Mouse (Mus musculus) layer of hippocampus, postnatal 10 days (tissue): Measurements from ENCODE around the gene Mtnr1b. TPM values are rescaled to one million over a fixed set of nuclear protein-coding genes. Genes with fewer than 3 reads are reported as not detected.
"Not testable (repeated sequence)": the region's sequence is repeated elsewhere in the genome, so short reads cannot be mapped to it uniquely, and the experiment has no call there.

ENCODE experiments used
- DNase-seq, 2 experiments: peaks; one replicate each; pipeline ENCODE4 v3.0.0; 2021; ENCODE audit warnings: low spot score in 2 of 2
- long read RNA-seq: library from polyadenylated mRNA; stranded (forward); transcript quantifications from one replicate; pipeline ENCODE4 v2.0.0, GENCODE M21; 2023
- total RNA-seq, 2 experiments: library from RNA; stranded (reverse); gene quantifications; 2 replicates each; pipeline ENCODE4 v1.2.3; 2021

Mtnr1b gene
- total RNA-seq: not detected
- long read RNA-seq: 0 reads

- DNase-seq: no peak
These were observed at the start of gene Mtnr1b for GRCm38 (mm10) chr9:15874506-15875160. Gene Mtnr1b, minus strand, starts transcription at chr9:15874556.

DNA sequence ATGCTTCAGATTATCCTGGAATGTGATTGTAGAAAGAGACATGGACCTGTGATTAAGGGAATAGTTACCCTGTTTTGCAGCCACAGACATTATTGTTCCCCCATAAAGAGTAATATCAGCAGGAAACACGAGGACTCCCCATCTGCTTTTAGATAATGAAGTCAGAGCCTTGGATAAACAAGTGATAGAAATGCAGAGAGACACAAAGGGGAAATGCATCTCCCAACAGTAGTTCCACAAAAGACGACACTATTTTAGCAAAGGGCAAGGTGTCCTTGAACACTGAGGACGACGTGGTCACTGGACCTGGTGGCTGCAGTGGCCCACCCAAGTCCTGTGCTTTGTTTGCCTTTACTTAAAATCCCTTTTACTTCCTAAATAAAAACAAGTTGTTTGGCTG lies 45.9 kb upstream of the Mtnr1b start:
- DNase-seq: no peak

GRCm38 (mm10) chr9:15919373-15920005 lies 45.1 kb upstream of the Mtnr1b start:
- no peak for DNase-seq

DNA sequence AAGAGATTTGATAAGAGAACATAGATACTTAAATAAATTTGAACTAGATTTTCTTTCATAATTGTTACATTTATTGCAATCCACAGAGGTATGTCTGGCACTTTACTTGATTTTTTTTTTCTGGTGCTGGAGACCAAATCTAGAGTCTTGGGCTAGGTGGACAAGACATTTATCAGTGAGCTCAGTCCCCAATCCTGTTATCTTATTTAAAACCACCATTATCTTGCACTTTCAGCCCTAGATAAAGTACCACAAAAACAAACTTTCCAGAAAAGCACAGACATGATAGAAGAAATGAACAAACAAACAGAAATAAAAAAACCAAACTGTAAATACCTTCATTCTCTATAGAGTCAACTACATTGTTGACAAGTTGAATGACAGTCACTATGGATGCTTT lies 42.2 kb upstream of the Mtnr1b start:
- no peak for DNase-seq

DNA sequence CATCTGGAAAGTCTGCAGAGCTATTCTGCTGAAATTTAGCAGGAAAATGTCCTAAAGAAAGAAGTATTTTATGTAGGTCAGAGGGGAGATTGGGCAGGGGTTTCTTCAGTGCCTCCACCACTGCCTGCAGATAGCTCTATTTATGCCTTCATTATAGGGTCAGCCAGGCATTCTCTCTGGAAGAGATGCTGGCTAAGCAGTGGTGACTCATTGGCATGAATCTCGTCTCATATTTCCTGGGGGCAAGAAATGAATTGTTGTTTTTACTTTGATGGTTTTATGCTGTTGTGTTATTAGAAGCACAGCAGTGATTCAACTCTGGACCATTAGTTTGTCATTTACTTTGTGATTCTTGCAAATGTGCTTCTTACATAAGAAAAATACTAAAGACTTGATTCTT lies 38.4 kb upstream of the Mtnr1b start:
- DNase-seq: no peak

DNA sequence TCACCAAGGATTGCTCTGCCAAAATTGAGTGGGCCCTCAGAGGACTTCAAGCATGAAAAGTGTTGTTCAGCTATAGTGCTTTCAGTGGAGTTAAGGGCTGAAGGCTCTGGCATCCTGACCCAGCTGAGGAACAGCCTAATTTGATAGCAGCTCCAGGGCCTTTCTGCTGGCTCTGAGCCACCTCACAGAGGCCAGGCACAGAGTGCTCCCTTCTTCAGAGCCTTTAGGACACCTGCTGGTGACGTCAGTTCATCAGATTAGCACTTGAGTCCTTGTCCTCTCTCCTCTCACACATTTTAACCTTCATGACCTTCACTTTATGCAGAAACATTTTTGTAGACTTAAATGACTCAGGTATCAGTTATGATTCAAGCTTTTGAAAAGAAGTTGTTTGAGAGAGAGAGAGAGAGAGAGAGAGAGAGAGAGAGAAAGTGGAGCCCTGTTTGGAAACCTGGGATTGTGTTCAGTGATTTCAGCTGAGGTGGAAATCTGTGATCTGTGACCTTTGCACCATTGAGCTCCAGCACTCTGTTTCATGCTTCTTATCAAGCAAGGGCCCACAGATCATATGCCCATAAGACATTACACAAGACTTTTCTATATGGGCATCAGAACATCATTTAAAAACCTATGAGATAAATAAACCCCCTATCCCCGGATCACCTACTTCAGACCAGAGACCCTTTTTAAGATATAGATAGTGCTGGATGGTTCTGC lies 35.2 kb upstream of the Mtnr1b start:
- no peak for DNase-seq

DNA sequence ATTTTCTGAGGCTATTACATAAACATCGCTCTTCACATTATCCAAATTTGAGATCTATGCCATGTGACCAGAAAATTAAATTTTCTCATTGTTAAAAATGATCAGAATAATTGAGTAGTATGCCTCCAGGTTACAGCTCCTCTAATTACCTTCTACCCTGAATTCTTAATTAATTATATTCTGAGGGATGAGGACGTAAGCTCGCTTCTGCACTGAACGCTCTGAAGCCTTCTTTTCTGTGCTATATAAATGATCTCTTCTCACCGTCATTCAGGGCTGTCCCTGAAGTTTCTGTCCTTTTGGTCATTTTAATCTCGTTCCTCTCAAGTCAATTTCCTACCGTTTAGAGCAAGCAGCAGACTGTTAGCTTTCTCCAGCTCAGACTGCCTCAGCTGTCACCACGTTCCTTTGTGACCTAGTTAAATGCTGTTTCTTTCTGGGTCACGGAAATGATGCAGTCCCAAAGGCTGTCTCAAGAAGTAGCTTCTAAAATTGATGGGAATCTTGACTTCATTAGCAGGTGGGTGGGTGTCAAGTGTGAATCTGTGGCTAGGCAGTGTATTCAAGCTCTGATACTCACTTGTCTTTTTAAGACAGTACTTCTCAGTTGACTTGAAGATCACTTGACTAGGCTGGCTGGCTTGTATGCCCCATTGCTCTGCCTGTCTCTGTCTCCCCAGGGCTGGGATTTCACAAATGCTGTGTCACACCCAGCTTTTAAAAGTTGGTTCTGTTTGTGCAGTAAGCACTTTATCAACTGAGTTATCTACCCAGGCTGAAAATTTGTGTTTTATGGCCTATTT lies 29.8 kb upstream of the Mtnr1b start:
- no peak for DNase-seq

- no peak for DNase-seq
These were observed 23.8 kb upstream of the Mtnr1b start for GRCm38 (mm10) chr9:15898112-15898511.

GRCm38 (mm10) chr9:15886756-15887155 lies 12.4 kb upstream of the Mtnr1b start:
- no peak for DNase-seq

- DNase-seq: no peak
These were observed 6.4 kb upstream of the Mtnr1b start for GRCm38 (mm10) chr9:15880754-15881153.

DNA sequence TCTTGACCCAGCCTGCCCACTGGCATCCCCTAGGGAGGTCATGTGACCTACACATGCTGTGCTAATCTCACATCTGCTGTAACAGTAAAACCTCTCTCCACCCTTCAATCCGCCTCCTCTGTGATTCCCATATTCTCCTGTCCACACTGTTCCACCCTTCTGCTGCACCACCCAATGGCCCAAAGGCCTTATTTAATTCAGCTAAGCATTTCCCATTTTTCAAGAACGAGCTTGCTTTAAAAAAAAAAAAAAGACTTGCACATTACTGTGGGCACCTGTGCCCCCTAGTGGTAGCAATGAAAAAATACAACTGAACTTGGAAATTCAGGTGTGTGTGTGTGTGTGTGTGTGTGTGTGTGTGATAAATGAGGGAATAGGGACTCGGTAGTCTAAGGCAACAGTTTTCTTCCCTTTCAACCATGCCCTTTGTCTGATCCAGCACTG lies 5.8 kb upstream of the Mtnr1b start:
- DNase-seq: peak in 1 of 2 experiments; percentile 26

GRCm38 (mm10) chr9:15870013-15870412 lies 4.3 kb downstream of the Mtnr1b start:
- no peak for DNase-seq

DNA sequence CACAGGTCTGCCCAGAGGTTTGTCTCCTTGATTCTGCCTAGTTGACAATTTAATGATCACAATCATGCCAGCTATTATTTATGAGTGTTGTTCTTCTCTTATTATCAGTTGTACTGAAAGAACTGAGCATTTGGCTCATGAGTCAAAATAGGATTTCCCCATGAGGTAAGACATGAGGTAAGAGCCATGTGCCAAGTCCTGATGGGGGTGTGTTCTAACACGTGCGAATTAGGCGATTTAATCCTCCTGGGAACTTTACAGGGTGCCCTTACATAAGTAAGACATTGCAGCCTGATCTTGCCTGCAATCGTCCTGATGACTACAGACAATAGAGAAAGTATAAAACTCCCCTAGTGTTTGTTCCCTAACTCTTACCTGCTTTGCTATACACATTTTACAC lies 4.9 kb downstream of the Mtnr1b start:
- DNase-seq: no peak

DNA sequence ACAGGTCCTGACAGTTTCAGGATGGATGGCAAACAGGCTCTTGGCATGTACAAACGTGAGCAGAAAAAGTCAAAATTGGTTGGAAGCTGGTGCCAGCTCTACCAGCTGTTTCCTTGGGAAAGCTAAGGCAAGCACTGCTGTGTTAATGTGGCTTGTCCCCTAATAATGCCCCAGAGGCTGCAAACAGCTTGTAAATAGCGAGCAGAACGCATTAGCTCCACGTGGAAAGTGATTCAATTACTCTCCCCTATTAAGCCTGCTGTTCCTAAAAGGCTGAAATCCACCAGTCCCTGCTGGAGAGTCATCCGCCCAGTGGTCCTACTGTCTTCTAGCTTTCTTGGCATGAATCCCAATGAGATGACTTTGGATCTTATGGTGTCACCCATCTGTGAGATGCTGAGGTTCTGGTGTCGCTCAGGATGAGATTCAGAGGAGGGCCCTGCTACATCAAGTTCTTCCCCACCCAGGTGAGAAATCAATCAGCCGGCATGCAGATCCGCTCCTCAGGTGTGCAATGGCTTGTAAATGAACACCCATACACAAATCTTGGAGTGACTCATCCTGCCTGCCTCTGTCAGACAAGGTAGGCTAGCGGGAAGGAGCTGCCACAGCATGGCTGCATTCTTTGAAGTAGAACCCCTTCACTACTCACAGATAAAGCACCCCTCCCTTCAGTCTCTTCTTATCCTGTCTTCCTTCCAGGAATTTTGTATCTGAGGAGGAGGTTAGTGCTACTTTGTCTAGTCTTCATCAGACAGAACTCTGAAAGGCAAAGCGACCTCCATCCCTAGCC lies 7.9 kb downstream of the Mtnr1b start:
- DNase-seq: no peak

GRCm38 (mm10) chr9:15861402-15861801 lies 13.0 kb downstream of the Mtnr1b start:
- DNase-seq: no peak

DNA sequence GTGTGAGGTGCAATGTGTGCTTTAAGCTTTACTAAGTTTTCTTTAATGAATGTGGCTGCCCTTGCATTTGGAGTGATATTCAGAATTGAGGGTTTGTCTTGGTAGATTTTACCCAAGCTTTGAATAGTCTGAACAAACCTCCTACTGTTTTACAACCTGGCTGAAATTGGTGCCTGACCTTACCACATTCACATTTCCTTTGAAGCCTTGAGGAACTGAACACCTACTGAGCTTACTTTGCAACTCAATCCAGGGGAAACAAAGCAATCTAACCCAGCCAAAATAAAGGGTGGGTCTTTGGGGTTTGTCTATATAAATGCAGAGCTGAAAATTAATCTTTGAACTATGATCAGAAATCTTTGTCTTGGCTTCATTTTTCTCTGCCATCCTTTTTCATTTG lies 23.6 kb downstream of the Mtnr1b start:
- no peak for DNase-seq

GRCm38 (mm10) chr9:15845390-15845789 lies 29.0 kb downstream of the Mtnr1b start:
- no peak for DNase-seq

DNA sequence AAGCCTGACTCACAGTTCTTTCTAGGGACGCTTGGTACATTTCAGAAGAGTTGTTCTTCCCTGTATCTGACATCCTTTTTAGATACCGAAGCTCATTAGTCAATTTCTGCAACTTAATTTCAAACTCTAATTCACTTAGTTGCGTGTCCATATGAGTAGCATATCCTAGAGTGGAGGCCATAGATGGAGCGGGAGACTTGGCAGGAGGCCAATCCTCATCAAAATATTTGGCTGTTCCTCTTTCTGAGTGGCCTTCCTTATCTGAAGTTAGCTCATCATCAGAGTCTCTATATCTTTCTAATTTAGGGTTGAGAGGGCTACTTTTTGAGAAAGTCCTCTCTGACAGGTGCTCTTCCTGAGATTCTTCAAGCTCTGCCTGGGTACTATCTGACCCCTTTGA lies 29.4 kb downstream of the Mtnr1b start:
- not testable (repeated sequence) for DNase-seq

- peak; percentile 49 to 52 for DNase-seq
These were observed 61.1 kb downstream of the Mtnr1b start for GRCm38 (mm10) chr9:15813002-15813911.

DNA sequence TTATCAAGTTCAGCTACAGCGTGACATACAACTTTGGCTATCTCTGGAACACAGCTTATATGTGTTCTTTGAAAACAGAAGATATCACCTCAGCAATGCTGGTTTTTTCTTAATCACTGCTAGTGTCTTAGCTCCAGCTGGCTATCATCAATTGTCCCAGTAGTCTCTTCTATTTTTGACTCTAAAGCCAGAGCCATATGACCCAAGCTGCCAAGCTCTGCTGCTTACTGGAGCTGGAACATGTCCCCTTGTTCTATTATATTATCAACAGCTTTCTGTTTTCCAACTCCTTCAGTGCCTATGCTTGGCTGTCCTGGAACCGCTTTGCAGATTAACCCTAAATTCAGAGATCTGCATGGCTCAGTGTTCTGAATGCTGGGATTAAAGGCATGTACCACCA lies 70.1 kb downstream of the Mtnr1b start:
- no peak for DNase-seq
